Mouse (Mus musculus) testis, adult 2 months (tissue): Measurements from ENCODE around the gene Tha1. TPM values are rescaled to one million over a fixed set of nuclear protein-coding genes. Genes with fewer than 3 reads are reported as not detected.

ENCODE experiments used
- H3K27ac ChIP-seq: fragments of 200-500 bp; 2 replicates; pipeline ENCODE4 v1.5.1; 2012; ENCODE audit warnings: low read depth, low read length; ENCODE audit not compliant: control insufficient read depth, insufficient read depth
- H3K27me3 ChIP-seq: fragments of 200-500 bp; 2 replicates; pipeline ENCODE4 v1.6.1; 2012; ENCODE audit warnings: mild to moderate bottlenecking, low read length, moderate library complexity; ENCODE audit not compliant: control insufficient read depth, insufficient read depth
- H3K36me3 ChIP-seq: fragments of 200-500 bp; 2 replicates; pipeline ENCODE4 v1.6.1; 2012; ENCODE audit warnings: mild to moderate bottlenecking, low read length; ENCODE audit not compliant: control insufficient read depth, insufficient read depth
- H3K4me1 ChIP-seq: fragments of 200-500 bp; 2 replicates; pipeline ENCODE4 v1.6.1; 2012; ENCODE audit warnings: low read length; ENCODE audit not compliant: control insufficient read depth, insufficient read depth
- H3K4me3 ChIP-seq: fragments of 200-500 bp; 2 replicates; pipeline ENCODE4 v1.5.1; 2012; ENCODE audit warnings: low read depth, mild to moderate bottlenecking, low read length, moderate library complexity, mixed read lengths; ENCODE audit not compliant: control insufficient read depth
- CTCF ChIP-seq: fragments of 200-500 bp; IDR thresholded peaks from 2 replicates; pipeline ENCODE4 v1.5.1; 2012; ENCODE audit warnings: low read depth, mild to moderate bottlenecking, inconsistent platforms, low read length, moderate library complexity; ENCODE audit not compliant: control insufficient read depth, insufficient read depth, insufficient replicate concordance
- POLR2A ChIP-seq: fragments of 200-500 bp; IDR thresholded peaks from 2 replicates; pipeline ENCODE4 v1.6.1; 2012; ENCODE audit warnings: low read depth, mild to moderate bottlenecking, inconsistent platforms, low read length, moderate library complexity; ENCODE audit not compliant: control insufficient read depth
- polyA plus RNA-seq: library from polyadenylated mRNA; depleted of rRNA; stranded (reverse); fragments of >200 nt; gene quantifications from 2 replicates; pipeline ENCODE4 v1.2.3, GENCODE M21; 2012

Tha1 gene
- polyA plus RNA-seq, 1 experiment: 2.5 TPM

- H3K36me3 ChIP-seq: no peaks in the 10 kb centered on the region
- no peak overlapping the region for H3K27ac ChIP-seq
Measured at GRCm38 (mm10) chr11:117890519-117891282, 17.4 kb upstream of the Tha1 start.

GRCm38 (mm10) chr11:117889887-117890340 lies 16.6 kb upstream of the Tha1 start:
- Histone ChIP-seq H3K4me3 (no peak overlapping the region), H3K27ac (no peak overlapping the region), H3K36me3 (no peaks in the 10 kb centered on the region), H3K27me3 (no peaks in the 10 kb centered on the region; the same call in 1 of the 2 replicates), H3K4me1 (peaks cover 28% of the 10 kb centered on the region)
- TF ChIP-seq POLR2A (no peak), CTCF (no peak)

More at GRCm38 (mm10) chr11:117890519-117891282, 17.4 kb upstream of the Tha1 start:
- peaks cover 28% of the 10 kb centered on the region for H3K4me1 ChIP-seq
- no peaks in the 10 kb centered on the region; the same call in 1 of the 2 replicates for H3K27me3 ChIP-seq
- H3K4me3 ChIP-seq: no peak overlapping the region
- TF ChIP-seq CTCF: peak; percentile 20; the same call in 1 of the 2 replicates
- TF ChIP-seq POLR2A: no peak

GRCm38 (mm10) chr11:117888853-117889822 lies 15.9 kb upstream of the Tha1 start:
- TF ChIP-seq POLR2A: no peak
- TF ChIP-seq CTCF: no peak
- no peaks in the 10 kb centered on the region; the same call in 1 of the 2 replicates for H3K27me3 ChIP-seq

GRCm38 (mm10) chr11:117888168-117888852 lies 15.0 kb upstream of the Tha1 start:
- no peak overlapping the region for H3K27ac ChIP-seq
- TF ChIP-seq POLR2A (no peak), CTCF (no peak)
- no peak overlapping the region for H3K4me3 ChIP-seq
- no peaks in the 10 kb centered on the region; the same call in 1 of the 2 replicates for H3K27me3 ChIP-seq
- H3K36me3 ChIP-seq: no peaks in the 10 kb centered on the region
- H3K4me1 ChIP-seq: peaks cover 28% of the 10 kb centered on the region

More at GRCm38 (mm10) chr11:117888853-117889822, 15.9 kb upstream of the Tha1 start:
- Histone ChIP-seq H3K36me3 (no peaks in the 10 kb centered on the region), H3K4me1 (peaks cover 28% of the 10 kb centered on the region), H3K27ac (no peak overlapping the region), H3K4me3 (no peak overlapping the region; the same call in 1 of the 2 replicates)

GRCm38 (mm10) chr11:117886000-117886399 lies 12.7 kb upstream of the Tha1 start:
- Histone ChIP-seq H3K27ac (no peak overlapping the region), H3K4me3 (no peak overlapping the region), H3K36me3 (no peaks in the 10 kb centered on the region), H3K27me3 (no peaks in the 10 kb centered on the region; the same call in 1 of the 2 replicates), H3K4me1 (peaks cover 20% of the 10 kb centered on the region)
- no peak for TF ChIP-seq CTCF
- TF ChIP-seq POLR2A: no peak

- no peaks in the 10 kb centered on the region for H3K36me3 ChIP-seq
- no peaks in the 10 kb centered on the region; the same call in none of the 2 replicates for H3K4me1 ChIP-seq
- TF ChIP-seq POLR2A (no peak), CTCF (no peak)
- H3K27me3 ChIP-seq: no peaks in the 10 kb centered on the region
- no peak overlapping the region for H3K4me3 ChIP-seq
- H3K27ac ChIP-seq: no peak overlapping the region
Measured at GRCm38 (mm10) chr11:117882208-117882607, 8.9 kb upstream of the Tha1 start.
